Mouse (Mus musculus): ENCODE data around the gene Olfr764-ps1. TPM values are rescaled to one million over a fixed set of nuclear protein-coding genes. Genes with fewer than 3 reads are reported as not detected.
"Not testable (repeated sequence)": the region's sequence is repeated elsewhere in the genome, so short reads cannot be mapped to it uniquely, and the experiment has no call there.

Gene Olfr764-ps1
- polyA plus RNA-seq, 1 experiment from 2014 or later, result not detected

DNA sequence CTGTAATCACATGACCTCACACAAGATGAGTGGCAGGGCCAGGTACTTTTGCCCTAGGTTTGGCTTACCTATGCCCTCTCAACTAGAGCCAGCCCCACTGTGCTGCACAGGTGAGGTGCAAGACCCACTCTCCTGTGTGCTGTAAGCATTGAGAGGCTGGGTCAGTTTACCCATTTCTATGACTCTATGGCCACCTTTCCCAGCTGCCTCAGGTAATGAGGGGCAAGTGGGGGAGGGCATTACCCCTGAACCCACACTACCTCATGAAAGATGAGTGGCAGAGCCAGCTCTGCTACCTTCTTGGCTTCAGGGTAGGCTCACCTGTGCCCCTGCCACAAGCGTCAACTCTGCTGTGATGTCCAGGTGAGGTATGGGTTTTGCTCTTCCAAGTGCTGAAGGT is 43.9 kb downstream of the Olfr764-ps1 start:
- H3K27me3 ChIP-seq, result no peaks in the 10 kb centered on the region
- H3K36me3 ChIP-seq, result no peaks in the 10 kb centered on the region
- no peaks in the 10 kb centered on the region for H3K9me3 ChIP-seq
- H3K4me3 ChIP-seq, result no peak overlapping the region
- no peak overlapping the region for H3K4me2 ChIP-seq (replicated peaks)
- no peak for ATAC-seq (replicated peaks)
- WGBS, result 100% methylated on average over 1 of the region's 1 CpGs
- H3K27ac ChIP-seq (replicated peaks), result no peak overlapping the region
- no peaks in the 10 kb centered on the region for H3K4me1 ChIP-seq
- no peak overlapping the region for H3K9ac ChIP-seq (replicated peaks)

DNA sequence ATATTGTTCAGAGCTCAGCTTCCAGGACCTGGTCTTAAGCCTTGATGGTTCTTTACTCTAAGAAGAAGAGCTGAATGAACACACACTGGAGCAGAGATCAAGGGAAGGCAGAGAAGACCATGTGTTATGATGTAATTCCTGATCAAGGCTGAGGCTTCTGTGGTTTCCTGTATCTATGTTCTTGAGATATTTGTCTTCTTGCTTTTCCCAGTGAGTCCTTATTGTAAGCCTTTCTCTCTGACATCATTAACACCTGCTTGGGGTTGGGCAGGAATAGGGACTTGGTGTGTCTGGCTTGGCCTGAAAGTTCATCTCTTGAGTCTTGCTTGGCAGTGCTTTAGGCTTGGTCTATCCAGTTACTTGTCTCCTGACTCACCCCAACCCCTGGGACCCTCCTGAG is 48.7 kb downstream of the Olfr764-ps1 start:
- Histone ChIP-seq H3K9ac (replicated peaks) (no peak overlapping the region), H3K36me3 (no peaks in the 10 kb centered on the region), H3K27me3 (no peaks in the 10 kb centered on the region), H3K27ac (replicated peaks) (no peak overlapping the region), H3K9me3 (no peaks in the 10 kb centered on the region), H3K4me1 (no peaks in the 10 kb centered on the region), H3K4me2 (replicated peaks) (no peak overlapping the region), H3K4me3 (no peak overlapping the region)
- no peak for ATAC-seq (replicated peaks)

DNA sequence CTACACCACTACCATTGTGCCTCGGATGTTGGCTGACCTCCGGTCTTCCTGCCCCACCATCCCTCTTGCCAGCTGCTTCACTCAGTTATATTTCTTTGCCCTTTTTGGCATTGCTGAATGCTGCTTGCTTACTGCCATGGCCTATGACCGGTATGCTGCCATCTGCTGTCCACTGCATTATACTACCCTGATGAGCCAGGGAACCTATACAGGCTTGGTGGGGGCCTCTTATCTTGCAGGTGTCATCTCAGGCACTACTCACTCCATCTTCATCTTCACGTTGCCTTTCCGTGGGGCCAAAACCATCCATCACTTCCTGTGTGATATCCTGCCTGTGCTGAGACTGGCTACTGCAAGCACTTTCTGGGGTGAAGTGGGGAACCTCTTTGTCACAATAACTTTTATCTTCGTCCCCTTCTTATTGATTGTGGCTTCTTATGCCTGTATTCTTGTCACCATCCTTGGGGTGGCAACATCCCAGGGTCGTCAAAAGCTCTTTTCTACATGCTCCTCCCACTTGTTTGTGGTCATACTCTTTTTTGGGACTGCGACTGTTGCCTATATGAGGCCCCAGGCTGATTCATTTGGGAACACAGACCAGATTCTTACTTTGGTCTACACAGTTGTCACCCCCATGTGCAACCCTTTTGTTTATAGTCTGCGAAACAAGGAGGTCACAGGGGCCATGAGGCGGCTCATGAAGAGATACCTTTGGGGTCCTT is 49.4 kb downstream of the Olfr764-ps1 start:
- not testable (repeated sequence) for H3K9ac ChIP-seq (replicated peaks); H3K4me2 ChIP-seq (replicated peaks); ATAC-seq (replicated peaks); H3K36me3 ChIP-seq; H3K9me3 ChIP-seq; H3K27me3 ChIP-seq; H3K4me1 ChIP-seq; H3K4me3 ChIP-seq; H3K27ac ChIP-seq (replicated peaks)
- WGBS, result 72% methylated on average over 7 of the region's 10 CpGs

DNA sequence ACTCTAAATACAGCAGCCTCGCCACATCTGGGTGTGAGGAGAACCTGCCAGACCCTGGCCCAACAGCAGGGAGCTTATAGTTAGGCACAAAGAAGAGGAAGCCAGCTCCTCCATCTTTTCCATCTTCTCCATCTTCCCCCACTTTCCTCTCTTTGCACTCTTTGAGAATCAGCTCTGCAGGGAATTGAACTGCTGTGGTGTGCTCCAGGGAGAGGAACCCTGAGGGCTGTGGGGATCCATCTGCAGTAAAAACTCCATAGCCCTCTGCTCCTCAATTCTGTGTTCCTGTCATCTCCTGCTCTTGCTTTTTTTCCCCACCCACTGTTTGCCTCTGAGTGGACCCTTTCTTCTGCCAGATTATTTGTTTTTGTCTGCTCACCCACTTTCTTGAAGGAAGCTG is 50.6 kb downstream of the Olfr764-ps1 start, which contains the start of gene Olfr9:
TSS of gene Olfr9 (plus strand) at position 301 of the 400 bp plus-strand sequence.
- H3K4me1 ChIP-seq; H3K9ac ChIP-seq (replicated peaks); H3K9me3 ChIP-seq; H3K4me2 ChIP-seq (replicated peaks); H3K27me3 ChIP-seq; ATAC-seq (replicated peaks); H3K36me3 ChIP-seq; H3K27ac ChIP-seq (replicated peaks); H3K4me3 ChIP-seq: not testable (repeated sequence)
- 54% methylated on average over 1 of the region's 1 CpGs for WGBS

Other genes with a start within 250 kb of the Olfr764-ps1 start
- gene Mmp19, start 249.0 kb downstream of the Olfr764-ps1 start, polyA plus RNA-seq (2015; fragmentation: Nextera tagmentation; extraction: Ambion mirVana), result 0.20 and 0.43 TPM in 2 replicates
- gene Dnajc14, start 235.8 kb downstream of the Olfr764-ps1 start, polyA plus RNA-seq (2015; fragmentation: Nextera tagmentation; extraction: Ambion mirVana), result 60.4 and 62.8 TPM in 2 replicates
- gene Tmem198b, start 235.5 kb downstream of the Olfr764-ps1 start, polyA plus RNA-seq (2015; fragmentation: Nextera tagmentation; extraction: Ambion mirVana), result 12.6 and 13.6 TPM in 2 replicates
- gene Sarnp, start 222.6 kb downstream of the Olfr764-ps1 start, polyA plus RNA-seq (2015; fragmentation: Nextera tagmentation; extraction: Ambion mirVana), result 190 and 199 TPM in 2 replicates
- gene Ormdl2, start 218.3 kb downstream of the Olfr764-ps1 start, polyA plus RNA-seq (2015; fragmentation: Nextera tagmentation; extraction: Ambion mirVana), result 28.1 and 28.6 TPM in 2 replicates
- 7.5 and 8.7 TPM in 2 replicates for gene Gdf11, start 148.2 kb downstream of the Olfr764-ps1 start, polyA plus RNA-seq (2015; fragmentation: Nextera tagmentation; extraction: Ambion mirVana)
- gene Cd63, start 138.9 kb downstream of the Olfr764-ps1 start, polyA plus RNA-seq (2015; fragmentation: Nextera tagmentation; extraction: Ambion mirVana), result 125 and 142 TPM in 2 replicates
- gene Rdh5, start 117.0 kb downstream of the Olfr764-ps1 start, polyA plus RNA-seq (2015; fragmentation: Nextera tagmentation; extraction: Ambion mirVana), result 11.7 and 12.6 TPM in 2 replicates
- gene Bloc1s1, start 115.9 kb downstream of the Olfr764-ps1 start, polyA plus RNA-seq (2015; fragmentation: Nextera tagmentation; extraction: Ambion mirVana), result 230 and 251 TPM in 2 replicates
- 2.1 TPM in 2 replicates for gene Itga7, start 106.1 kb downstream of the Olfr764-ps1 start, polyA plus RNA-seq (2015; fragmentation: Nextera tagmentation; extraction: Ambion mirVana)
- gene Mettl7b, start 78.9 kb downstream of the Olfr764-ps1 start, polyA plus RNA-seq (2015; fragmentation: Nextera tagmentation; extraction: Ambion mirVana), result not detected in 2 replicates
- not detected in 2 replicates for gene Olfr9, start 50.5 kb downstream of the Olfr764-ps1 start, polyA plus RNA-seq (2015; fragmentation: Nextera tagmentation; extraction: Ambion mirVana)
- not detected in 2 replicates for gene Olfr763, start 29.1 kb downstream of the Olfr764-ps1 start, polyA plus RNA-seq (2015; fragmentation: Nextera tagmentation; extraction: Ambion mirVana)
- gene Olfr765, start 10.1 kb upstream of the Olfr764-ps1 start, polyA plus RNA-seq (2015; fragmentation: Nextera tagmentation; extraction: Ambion mirVana), result not detected in 2 replicates
- not detected in 2 replicates for gene Olfr766-ps1, start 29.1 kb upstream of the Olfr764-ps1 start, polyA plus RNA-seq (2015; fragmentation: Nextera tagmentation; extraction: Ambion mirVana)
- not detected in 2 replicates for gene Olfr767, start 43.0 kb upstream of the Olfr764-ps1 start, polyA plus RNA-seq (2015; fragmentation: Nextera tagmentation; extraction: Ambion mirVana)
- gene Olfr768, start 59.5 kb upstream of the Olfr764-ps1 start, polyA plus RNA-seq (2015; fragmentation: Nextera tagmentation; extraction: Ambion mirVana), result not detected in 2 replicates
- gene Olfr769, start 78.0 kb upstream of the Olfr764-ps1 start, polyA plus RNA-seq (2015; fragmentation: Nextera tagmentation; extraction: Ambion mirVana), result not detected in 2 replicates
- gene Olfr770, start 99.1 kb upstream of the Olfr764-ps1 start, polyA plus RNA-seq (2015; fragmentation: Nextera tagmentation; extraction: Ambion mirVana), result not detected in 2 replicates
- not detected in 2 replicates for gene Olfr771, start 124.9 kb upstream of the Olfr764-ps1 start, polyA plus RNA-seq (2015; fragmentation: Nextera tagmentation; extraction: Ambion mirVana)
- gene Olfr772, start 138.0 kb upstream of the Olfr764-ps1 start, polyA plus RNA-seq (2015; fragmentation: Nextera tagmentation; extraction: Ambion mirVana), result not detected in 2 replicates
- gene Olfr773, start 147.5 kb upstream of the Olfr764-ps1 start, polyA plus RNA-seq (2015; fragmentation: Nextera tagmentation; extraction: Ambion mirVana), result not detected in 2 replicates
- gene Olfr774, start 196.3 kb upstream of the Olfr764-ps1 start, polyA plus RNA-seq (2015; fragmentation: Nextera tagmentation; extraction: Ambion mirVana), result not detected in 2 replicates
- gene Olfr775, start 208.5 kb upstream of the Olfr764-ps1 start, polyA plus RNA-seq (2015; fragmentation: Nextera tagmentation; extraction: Ambion mirVana), result not detected in 2 replicates
- not detected in 2 replicates for gene Olfr776, start 219.2 kb upstream of the Olfr764-ps1 start, polyA plus RNA-seq (2015; fragmentation: Nextera tagmentation; extraction: Ambion mirVana)
- not detected in 2 replicates for gene Olfr777, start 231.6 kb upstream of the Olfr764-ps1 start, polyA plus RNA-seq (2015; fragmentation: Nextera tagmentation; extraction: Ambion mirVana)